ENCODE assay signal across 14 mouse cellular contexts in genomic region chr10:98959385-98959784, GRCm38 (mm10). TPM values are rescaled to one million over a fixed set of nuclear protein-coding genes. Genes with fewer than 3 reads are reported as not detected.
DNase-seq lines count a peak whose midpoint lies in the region; ATAC-seq and TF ChIP-seq lines count a peak whose summit lies in the region.
"Had no signal": no experiment of that assay in that cellular context is flagged by ENCODE, and none has a peak within 500 bp of the region (broad histone marks: within the 10 kb centered on the region; RNA-seq: fewer than 3 reads in every experiment).

No protein-coding gene starts in this region.

- peak overlapping the region; percentile 50 for H3K27ac ChIP-seq in gastrocnemius, adult 2 months
- H3K27ac ChIP-seq in embryonic facial prominence, embryonic 11.5 days (replicated peaks; ENCODE audit: low read depth, low read length) = no peak overlapping the region
- no peak overlapping the region for H3K27ac ChIP-seq in stomach, postnatal 0 days (replicated peaks)
- H3K27ac ChIP-seq: heart, embryonic 13.5 days; limb, embryonic 15.5 days; neural tube, embryonic 13.5 days had no signal

- intact Hi-C loops in gastrocnemius, adult 2 months (cut with DNase I) = no loop called here
- intact Hi-C loops in gastrocnemius, postnatal 14 days (cut with DNase I; ENCODE audit: low total_unique reads) = no loop called here

- H3K4me2 ChIP-seq in embryonic facial prominence, embryonic 11.5 days (ENCODE audit: low read depth, low read length) = no peak overlapping the region
- H3K4me2 ChIP-seq in stomach, postnatal 0 days (replicated peaks; ENCODE audit: low read depth) = no peak overlapping the region
- H3K4me2 ChIP-seq: heart, embryonic 13.5 days; limb, embryonic 15.5 days; neural tube, embryonic 13.5 days had no signal

- H3K27me3 ChIP-seq in embryonic facial prominence, embryonic 11.5 days (ENCODE audit: control insufficient read depth, insufficient read depth, low read length) = no peaks in the 10 kb centered on the region
- H3K27me3 ChIP-seq in stomach, postnatal 0 days (ENCODE audit: control insufficient read depth, insufficient read depth, low read length) = no peaks in the 10 kb centered on the region
- H3K27me3 ChIP-seq: heart, embryonic 13.5 days; limb, embryonic 15.5 days; neural tube, embryonic 13.5 days had no signal

- H3K36me3 ChIP-seq in embryonic facial prominence, embryonic 11.5 days (replicated peaks; ENCODE audit: control insufficient read depth, insufficient read depth, low read depth, low read length) = no peaks in the 10 kb centered on the region
- H3K36me3 ChIP-seq in stomach, postnatal 0 days (ENCODE audit: control insufficient read depth, insufficient read depth, low read length) = no peaks in the 10 kb centered on the region
- H3K36me3 ChIP-seq: heart, embryonic 13.5 days; limb, embryonic 15.5 days; neural tube, embryonic 13.5 days had no signal

- no peak overlapping the region for H3K9ac ChIP-seq in embryonic facial prominence, embryonic 11.5 days (replicated peaks; ENCODE audit: low read length)
- H3K9ac ChIP-seq in stomach, postnatal 0 days (ENCODE audit: low read length) = no peak overlapping the region
- H3K9ac ChIP-seq: heart, embryonic 13.5 days; limb, embryonic 15.5 days; neural tube, embryonic 13.5 days had no signal

- TF ChIP-seq CTCF in gastrocnemius, adult 2 months (IDR thresholded peaks at IDR 0.05) = no peak
- TF ChIP-seq CTCF in stomach, postnatal 0 days (IDR thresholded peaks at IDR 0.05; ENCODE audit: low read depth) = no peak

- no peak for ATAC-seq in embryonic facial prominence, embryonic 11.5 days (replicated peaks; ENCODE audit: insufficient number of reproducible peaks, low FRiP score, low TSS enrichment, low read depth)
- ATAC-seq in inflammation-experienced regulatory T-cells, adult 6 months = peak; percentile 49
- no peak for ATAC-seq in stomach, postnatal 0 days (ENCODE audit: low FRiP score, low TSS enrichment)
- ATAC-seq: intestine, embryonic 16.5 days had no signal

- no peak for DNase-seq in gastrocnemius, adult 2 months
- no peak for DNase-seq in gastrocnemius, postnatal 14 days
- DNase-seq in embryonic facial prominence, embryonic 11.5 days (ENCODE audit: low spot score) = peak; percentile 24
- peak; percentile 77 to 83 for DNase-seq in right cerebral cortex, adult 2 months (ENCODE audit: low spot score in 2 of 2)
- DNase-seq in kidney, adult 18-20 months = no peak
- no peak for DNase-seq in adrenal gland, postnatal 4 days (ENCODE audit: low spot score in 2 of 2)
- no peak for DNase-seq in stomach, postnatal 0 days (ENCODE audit: low spot score)
- DNase-seq: adrenal gland, postnatal 10 days; cerebellum, postnatal 10 days had no signal

- no peaks in the 10 kb centered on the region for H3K9me3 ChIP-seq in embryonic facial prominence, embryonic 11.5 days (replicated peaks; ENCODE audit: control insufficient read depth, low read length)
- no peaks in the 10 kb centered on the region for H3K9me3 ChIP-seq in stomach, postnatal 0 days (ENCODE audit: control insufficient read depth, low read length)
- H3K9me3 ChIP-seq: heart, embryonic 13.5 days; limb, embryonic 15.5 days; neural tube, embryonic 13.5 days had no signal

- 0 out of 2 replicates have a peak, but pooled peaks cover 2% of the 10 kb centered on the region for H3K4me1 ChIP-seq in embryonic facial prominence, embryonic 11.5 days (ENCODE audit: control insufficient read depth, insufficient read depth, low read length)
- H3K4me1 ChIP-seq in stomach, postnatal 0 days (replicated peaks; ENCODE audit: control insufficient read depth, insufficient read depth) = no peaks in the 10 kb centered on the region

- H3K4me3 ChIP-seq in gastrocnemius, adult 2 months = no peak overlapping the region
- no peak overlapping the region for H3K4me3 ChIP-seq in embryonic facial prominence, embryonic 11.5 days (ENCODE audit: low read depth, low read length)
- no peak overlapping the region for H3K4me3 ChIP-seq in stomach, postnatal 0 days (ENCODE audit: low read depth, low read length)
- H3K4me3 ChIP-seq: heart, embryonic 13.5 days; limb, embryonic 15.5 days; neural tube, embryonic 13.5 days had no signal

- no peak for TF ChIP-seq EP300 in stomach, postnatal 0 days (optimal IDR thresholded peaks at IDR 0.05)

- WGBS in embryonic facial prominence, embryonic 11.5 days = 53% methylated on average over 6 of the region's 6 CpGs
- 81% methylated on average over 6 of the region's 6 CpGs for WGBS in stomach, postnatal 0 days

RNA-seq across cellular contexts. Expression of gene Atp2b1, which starts 45.2 kb away (rescaled TPM):
- total RNA-seq in gastrocnemius, adult 2 months (2021) = 10 to 100 TPM; 74.7 to 79.0 TPM
- 10 to 100 TPM; 55.0 to 55.8 TPM for total RNA-seq in gastrocnemius, postnatal 14 days (2021)
- 92.0 and 94.1 TPM in 2 replicates for polyA plus RNA-seq in embryonic facial prominence, embryonic 11.5 days (2014; fragmentation: Nextera tagmentation; extraction: Ambion mirVana)
- polyA plus RNA-seq in inflammation-experienced regulatory T-cells, adult 6 months (2017; shearing (Covaris generic)) = 100 to 1,000 TPM; 144 to 179 (median 149) TPM
- total RNA-seq in adrenal gland, postnatal 4 days (2021) = 10 to 100 TPM; 70.9 to 89.9 TPM
- 84.4 and 99.6 TPM in 2 replicates for polyA plus RNA-seq in stomach, postnatal 0 days (2015; fragmentation: Nextera tagmentation; extraction: Ambion mirVana)

Comparison
In these comparisons a context has a peak if more than half of its experiments do, and no peak if none do; other contexts are left out.
1. DNase-seq: peak in embryonic facial prominence, embryonic 11.5 days (single experiment) and right cerebral cortex, adult 2 months (2 of 2); none in gastrocnemius, adult 2 months (single experiment), gastrocnemius, postnatal 14 days (single experiment), kidney, adult 18-20 months (single experiment), adrenal gland, postnatal 4 days (0 of 2) and stomach, postnatal 0 days (single experiment).